Mouse (Mus musculus) myocyte (in vitro differentiated cells): ENCODE results near the gene Zbtb20.

Source experiments
- E2F4 ChIP-seq: IDR thresholded peaks from one replicate; pipeline ENCODE4 v1.6.1; 2011; ENCODE audit warnings: mild to moderate bottlenecking, control low read depth, moderate library complexity; ENCODE audit not compliant: insufficient read depth
- POLR2A ChIP-seq: IDR thresholded peaks from one replicate; pipeline ENCODE4 v1.6.1; 2011; ENCODE audit warnings: low read depth, mild to moderate bottlenecking, control low read depth, moderate library complexity; ENCODE audit not compliant: insufficient read length

GRCm38 (mm10) chr16:43580321-43580822, 704.7 kb downstream of the Zbtb20 start:
- TF ChIP-seq POLR2A (no peak), E2F4 (no peak)
